Mouse (Mus musculus) forebrain, embryonic 11.5 days (tissue): ENCODE measurements around the gene Smc4. TPM values are rescaled to one million over a fixed set of nuclear protein-coding genes. Genes with fewer than 3 reads are reported as not detected.
A peak's percentile ranks its signal among the peaks of the same experiment; 100 is the strongest.
"Not testable (repeated sequence)": the region's sequence is repeated elsewhere in the genome, so short reads cannot be mapped to it uniquely, and the experiment has no call there.

Experiments used
- ATAC-seq: fragments of 200-750 bp; cut with Nextera tagmentation; replicated peaks from 2 replicates; pipeline ENCODE4 v1.8.0; 2017; ENCODE audit warnings: moderate TSS enrichment; ENCODE audit not compliant: low FRiP score
- DNase-seq: peaks from one replicate; pipeline ENCODE4 v3.0.0-alpha.2; 2017; ENCODE audit warnings: low spot score
- H3K27ac ChIP-seq: fragments of 300-500 bp; sonication (generic); 2 replicates; pipeline ENCODE4 v1.5.1; 2014; ENCODE audit warnings: low read depth, low read length
- H3K27me3 ChIP-seq: fragments of 300-500 bp; sonication (generic); 2 replicates; pipeline ENCODE4 v1.6.1; 2014; ENCODE audit warnings: mild to moderate bottlenecking, low read length, mixed read lengths; ENCODE audit not compliant: control insufficient read depth, insufficient read depth
- H3K36me3 ChIP-seq: fragments of 300-500 bp; sonication (generic); 2 replicates; pipeline ENCODE4 v1.6.1; 2014; ENCODE audit warnings: mild to moderate bottlenecking, low read length, moderate library complexity, mixed read lengths; ENCODE audit not compliant: control insufficient read depth, insufficient read depth
- H3K4me1 ChIP-seq: fragments of 300-500 bp; sonication (generic); replicated peaks from 2 replicates; pipeline ENCODE4 v1.6.1; 2014; ENCODE audit warnings: low read length, mixed read lengths; ENCODE audit not compliant: control insufficient read depth, insufficient read depth
- H3K4me2 ChIP-seq: fragments of 300-500 bp; sonication (generic); 2 replicates; pipeline ENCODE4 v1.6.1; 2014; ENCODE audit warnings: low read depth, mild to moderate bottlenecking, low read length, moderate library complexity, mixed read lengths; ENCODE audit not compliant: severe bottlenecking
- H3K4me3 ChIP-seq: fragments of 300-500 bp; sonication (generic); 2 replicates; pipeline ENCODE4 v1.5.1; 2014; ENCODE audit warnings: low read depth, low read length
- H3K9ac ChIP-seq: fragments of 300-500 bp; sonication (generic); 2 replicates; pipeline ENCODE4 v1.6.1; 2014; ENCODE audit warnings: low read length
- H3K9me3 ChIP-seq: fragments of 300-500 bp; sonication (generic); 2 replicates; pipeline ENCODE4 v1.6.1; 2016; ENCODE audit warnings: low read length, mixed read lengths; ENCODE audit not compliant: control insufficient read depth
- WGBS: fragments of 180-500 bp; shearing (Covaris S2); extraction: QIAGEN DNeasy Blood & Tissue Kit; methylation state at CpG from one replicate; pipeline ENCODE4 v1.1.7; 2014; 5-methylcytosine and 5-hydroxymethylcytosine counted together
- polyA plus RNA-seq: library from polyadenylated mRNA; unstranded; fragments of >200 nt; fragmentation: Nextera tagmentation; extraction: Ambion mirVana; gene quantifications from 2 replicates; pipeline ENCODE4 v1.2.1, GENCODE M21; 2014

Smc4 gene
- polyA plus RNA-seq, 1 experiment from 2014 or later = 258 TPM

GRCm38 (mm10) chr3:69005338-69006245 lies 1.1 kb downstream of the Smc4 start:
- DNase-seq (peak; percentile 81), ATAC-seq (peak; percentile 78)
- H3K4me3 ChIP-seq = peak overlapping the region; percentile 99
- no peaks in the 10 kb centered on the region for H3K27me3 ChIP-seq
- no peaks in the 10 kb centered on the region for H3K9me3 ChIP-seq
- H3K36me3 ChIP-seq = no peaks in the 10 kb centered on the region; the same call in 1 of the 2 replicates
- H3K27ac ChIP-seq = peak overlapping the region; percentile 90
- H3K4me1 ChIP-seq = no peaks in the 10 kb centered on the region
- under 1% methylated on average over 72 of the region's 72 CpGs for WGBS
- H3K9ac ChIP-seq = peak overlapping the region; percentile 95
- H3K4me2 ChIP-seq = peak overlapping the region; percentile 81

- ATAC-seq (no peak), DNase-seq (no peak)
- 8% methylated on average over 21 of the region's 21 CpGs for WGBS
- H3K27me3 ChIP-seq = no peaks in the 10 kb centered on the region
- H3K27ac ChIP-seq = no peak overlapping the region
- no peaks in the 10 kb centered on the region; the same call in 1 of the 2 replicates for H3K36me3 ChIP-seq
- peak overlapping the region; percentile 95 for H3K9ac ChIP-seq
- H3K4me1 ChIP-seq = no peaks in the 10 kb centered on the region
- peak overlapping the region; percentile 99 for H3K4me3 ChIP-seq
- H3K4me2 ChIP-seq = peak overlapping the region; percentile 81
- H3K9me3 ChIP-seq = no peaks in the 10 kb centered on the region
Observed at GRCm38 (mm10) chr3:69006246-69006760, 1.8 kb downstream of the Smc4 start.

GRCm38 (mm10) chr3:69008873-69009272 lies 4.3 kb downstream of the Smc4 start:
- Histone ChIP-seq H3K27ac (no peak overlapping the region), H3K4me2 (no peak overlapping the region), H3K9me3 (no peaks in the 10 kb centered on the region), H3K27me3 (no peaks in the 10 kb centered on the region), H3K4me1 (no peaks in the 10 kb centered on the region), H3K4me3 (no peak overlapping the region), H3K36me3 (no peaks in the 10 kb centered on the region; the same call in 1 of the 2 replicates), H3K9ac (no peak overlapping the region)
- 95% methylated on average over 2 of the region's 2 CpGs for WGBS
- DNase-seq (no peak), ATAC-seq (no peak)

DNA sequence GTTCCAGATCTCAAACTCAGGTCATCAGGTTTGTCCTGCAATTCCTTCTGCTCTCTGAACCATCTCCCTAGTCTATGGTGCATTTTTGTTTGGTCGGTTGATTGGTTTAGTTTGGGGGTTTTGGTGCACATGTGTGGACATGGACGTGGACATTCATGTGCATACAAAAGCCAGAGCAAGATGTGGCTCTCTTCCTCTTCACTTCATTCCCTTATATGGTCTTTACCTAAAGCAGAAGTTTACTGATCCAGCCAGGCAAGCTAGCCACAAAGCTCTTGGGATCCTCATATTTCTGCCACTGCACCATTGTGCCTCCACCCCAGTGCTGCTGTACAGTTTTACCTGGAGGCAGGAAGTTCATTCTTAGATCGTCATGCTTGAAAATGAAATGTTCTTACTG lies 12.6 kb downstream of the Smc4 start:
- WGBS = 91% methylated on average over 3 of the region's 3 CpGs
- no peaks in the 10 kb centered on the region for H3K9me3 ChIP-seq
- no peak for DNase-seq
- peaks cover 12% of the 10 kb centered on the region for H3K36me3 ChIP-seq
- H3K27me3 ChIP-seq = no peaks in the 10 kb centered on the region
- H3K4me3 ChIP-seq = no peak overlapping the region
- no peak overlapping the region for H3K4me2 ChIP-seq
- H3K27ac ChIP-seq = no peak overlapping the region
- H3K4me1 ChIP-seq = no peaks in the 10 kb centered on the region
- ATAC-seq = no peak
- no peak overlapping the region for H3K9ac ChIP-seq

DNA sequence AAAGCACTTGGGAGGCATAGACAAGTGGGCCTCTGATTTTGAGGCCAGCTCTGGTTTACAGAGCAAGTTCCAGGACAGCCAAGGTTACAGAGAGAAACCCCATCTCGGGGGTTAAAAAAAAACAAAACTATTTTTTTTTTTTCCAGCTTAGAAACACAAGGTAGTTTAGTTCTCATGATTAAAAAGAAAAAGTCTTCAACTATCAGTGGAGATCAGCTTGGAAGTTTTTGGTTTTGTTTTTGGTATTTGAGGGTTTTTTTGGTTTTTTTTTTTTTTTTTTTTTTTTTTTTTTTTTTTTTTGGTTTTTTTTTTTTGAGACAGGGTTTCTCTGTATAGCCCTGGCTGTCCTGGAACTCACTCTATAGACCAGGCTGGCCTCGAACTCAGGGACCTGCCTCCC lies 14.1 kb downstream of the Smc4 start:
- not testable (repeated sequence) for H3K4me3 ChIP-seq, H3K27ac ChIP-seq, H3K4me2 ChIP-seq, H3K27me3 ChIP-seq, DNase-seq, ATAC-seq, H3K9me3 ChIP-seq, H3K9ac ChIP-seq, H3K4me1 ChIP-seq
- H3K36me3 ChIP-seq = peaks cover 14% of the 10 kb centered on the region
- WGBS = 96% methylated on average over 2 of the region's 2 CpGs

GRCm38 (mm10) chr3:69020285-69020684 lies 15.7 kb downstream of the Smc4 start:
- 91% methylated on average over 2 of the region's 2 CpGs for WGBS
- ATAC-seq = no peak
- peaks cover 14% of the 10 kb centered on the region for H3K36me3 ChIP-seq
- no peak overlapping the region for H3K9ac ChIP-seq
- no peak for DNase-seq
- H3K4me3 ChIP-seq = no peak overlapping the region
- no peaks in the 10 kb centered on the region for H3K4me1 ChIP-seq
- H3K4me2 ChIP-seq = no peak overlapping the region
- H3K27ac ChIP-seq = no peak overlapping the region
- no peaks in the 10 kb centered on the region for H3K27me3 ChIP-seq
- no peaks in the 10 kb centered on the region for H3K9me3 ChIP-seq

- Histone ChIP-seq H3K4me1 (no peaks in the 10 kb centered on the region), H3K9ac (no peak overlapping the region), H3K9me3 (no peaks in the 10 kb centered on the region), H3K4me3 (no peak overlapping the region), H3K4me2 (no peak overlapping the region), H3K27me3 (no peaks in the 10 kb centered on the region), H3K36me3 (peaks cover 14% of the 10 kb centered on the region), H3K27ac (no peak overlapping the region)
- no peak for DNase-seq
- ATAC-seq = no peak
Observed at GRCm38 (mm10) chr3:69020764-69021163, 16.2 kb downstream of the Smc4 start.

DNA sequence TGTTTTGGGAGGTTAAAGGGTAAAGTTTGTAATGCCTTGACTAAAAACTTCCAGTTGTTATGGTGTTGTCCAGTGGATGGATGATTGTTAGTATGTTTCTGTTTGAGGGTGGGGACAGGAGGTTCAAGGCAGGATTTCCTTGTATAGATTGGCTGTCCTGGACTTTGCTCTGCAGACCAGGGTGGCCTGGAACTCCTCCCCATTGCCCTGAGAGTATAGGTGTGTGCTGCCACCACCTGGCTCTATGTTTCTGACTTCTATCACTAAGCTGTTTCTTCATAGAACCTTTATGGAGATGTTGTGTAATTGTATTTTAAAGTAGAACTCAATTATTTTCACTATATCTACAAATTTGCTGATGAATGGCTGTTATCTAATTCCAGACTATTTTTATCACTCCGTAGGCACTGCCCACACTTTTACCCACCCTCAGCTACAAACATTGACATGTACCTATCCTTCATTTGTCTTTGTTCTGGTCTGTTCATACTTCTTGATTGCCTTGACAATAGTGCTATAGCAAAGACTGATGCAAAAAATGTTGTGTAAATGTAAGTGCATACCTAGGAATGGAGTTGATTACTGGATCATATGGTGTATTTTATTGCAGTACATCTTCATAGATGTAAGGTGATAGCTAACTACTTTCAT lies 21.7 kb downstream of the Smc4 start:
- no peak for DNase-seq
- no peak overlapping the region for H3K9ac ChIP-seq
- ATAC-seq = no peak
- H3K27me3 ChIP-seq = no peaks in the 10 kb centered on the region
- H3K36me3 ChIP-seq = peaks cover 22% of the 10 kb centered on the region; the same call in 1 of the 2 replicates
- WGBS = 98% methylated on average over 1 of the region's 1 CpGs
- no peak overlapping the region for H3K4me3 ChIP-seq
- H3K4me1 ChIP-seq = no peaks in the 10 kb centered on the region
- H3K27ac ChIP-seq = no peak overlapping the region
- no peak overlapping the region for H3K4me2 ChIP-seq
- H3K9me3 ChIP-seq = no peaks in the 10 kb centered on the region
